Mouse (Mus musculus): ENCODE measurements around the gene Sf3a3.

The Sf3a3 gene

DNA sequence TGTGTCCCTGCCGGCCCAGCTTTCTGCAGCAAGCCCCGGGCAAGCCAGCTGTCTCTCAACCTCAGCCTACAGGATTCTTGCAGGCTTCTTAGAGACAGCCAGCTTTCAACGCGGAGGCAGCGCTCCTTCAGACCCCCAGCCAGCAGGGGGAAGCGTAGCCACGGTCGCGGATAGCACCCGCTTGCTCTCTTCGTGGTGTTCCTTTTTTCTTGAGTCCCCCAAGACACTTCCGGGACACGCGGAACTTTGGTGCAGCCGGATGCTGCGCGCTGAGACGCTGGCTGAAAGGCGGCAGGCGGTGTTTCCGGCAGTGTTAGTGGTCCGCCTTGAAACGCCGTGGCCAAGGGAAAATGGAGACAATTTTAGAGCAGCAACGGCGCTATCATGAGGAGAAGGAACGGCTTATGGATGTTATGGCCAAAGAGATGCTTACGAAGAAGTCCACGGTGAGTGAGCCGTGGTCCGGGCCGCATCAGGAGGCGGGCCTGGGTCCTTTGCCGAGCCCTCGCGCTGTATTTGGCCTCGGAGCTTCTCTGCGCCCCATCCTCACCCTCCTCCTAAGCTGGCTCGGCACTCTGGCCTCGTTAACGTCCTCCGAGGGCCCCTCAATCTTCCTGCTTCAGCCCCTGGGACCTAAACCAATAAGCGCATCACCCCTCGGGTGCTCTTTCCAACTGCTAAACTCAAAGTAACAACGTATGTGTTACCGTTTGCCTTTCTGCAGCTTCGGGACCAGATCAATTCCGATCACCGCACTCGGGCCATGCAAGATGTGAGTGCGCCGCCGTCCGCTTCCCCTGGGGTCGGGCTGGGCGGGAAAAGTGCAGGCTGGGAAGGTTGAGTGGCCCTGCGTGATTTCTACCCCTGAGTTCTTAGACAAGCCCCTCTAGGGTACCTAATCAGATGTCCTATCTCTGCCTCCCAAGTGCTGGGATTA, at the start of gene Sf3a3:
Gene Sf3a3, plus strand, starts transcription at position 232 of the 937 bp plus-strand sequence.
- DNase-seq, result peak; percentile 96

DNA sequence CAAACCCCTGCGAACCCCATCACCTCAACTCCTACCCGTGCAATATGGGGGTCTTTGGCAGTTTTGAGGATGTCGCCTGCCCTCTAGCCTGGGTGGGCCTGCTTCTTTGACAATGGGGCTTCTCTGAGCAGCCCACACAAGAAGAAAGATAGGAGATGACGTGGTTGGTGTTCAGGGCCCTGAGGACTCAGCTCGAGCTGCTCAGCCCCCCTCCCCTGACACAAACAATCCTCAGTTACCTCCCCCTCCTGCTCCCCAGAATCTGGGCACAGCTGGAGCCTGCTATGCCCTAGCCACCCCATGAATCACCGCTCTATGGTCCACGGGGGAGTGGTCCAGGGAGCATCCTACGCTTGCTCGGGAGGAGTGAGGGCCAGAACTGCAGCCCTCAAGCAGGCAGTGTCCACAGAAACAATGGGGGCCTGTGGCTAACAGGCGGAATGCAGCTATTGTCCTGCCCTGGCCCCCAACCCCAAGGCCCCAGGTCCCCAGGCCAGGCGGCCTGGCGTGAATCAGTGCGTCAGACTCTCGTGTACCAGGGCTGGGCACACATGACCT, 47.0 kb upstream of the Sf3a3 start:
- DNase-seq, result no peak

DNA sequence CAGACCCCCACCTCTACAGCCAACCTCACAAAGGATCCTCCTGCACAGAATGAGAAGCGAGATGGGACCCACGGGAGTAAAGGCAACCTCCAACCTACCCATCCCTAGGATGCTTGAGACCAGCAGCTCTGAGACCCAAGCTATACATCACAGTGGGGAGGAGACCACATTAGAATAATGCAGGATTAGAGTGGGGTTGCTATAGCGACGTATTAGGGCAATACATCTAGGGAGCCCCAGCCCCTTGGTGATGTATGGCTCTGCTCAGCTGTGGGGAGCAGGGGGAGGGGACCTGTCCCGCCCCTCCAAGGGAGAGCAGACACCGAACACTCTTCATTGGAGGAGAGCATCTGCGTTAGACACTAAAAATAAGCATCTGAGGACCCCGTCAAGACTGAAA, 46.5 kb upstream of the Sf3a3 start:
- no peak for DNase-seq

DNA sequence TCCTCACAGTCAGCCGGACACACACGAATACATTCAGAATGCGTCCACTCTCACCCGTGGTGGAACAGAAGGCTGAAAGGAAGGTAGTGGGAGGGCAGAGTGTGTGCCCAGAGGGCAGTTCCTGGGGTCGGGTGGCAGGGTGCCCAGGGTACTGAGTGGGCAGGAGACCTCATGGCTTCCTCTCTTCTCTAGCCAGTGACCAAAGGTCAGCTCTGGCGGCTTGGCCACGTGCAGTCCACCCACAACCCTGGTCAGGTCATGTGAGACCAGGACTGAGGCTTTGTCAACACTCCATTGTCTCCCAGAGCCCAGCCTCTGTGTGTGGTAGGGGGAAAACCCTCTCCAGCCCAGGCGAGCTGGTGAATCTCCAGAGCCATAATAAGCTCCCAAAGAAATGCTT, 44.3 kb upstream of the Sf3a3 start:
- DNase-seq, result peak; percentile 51

DNA sequence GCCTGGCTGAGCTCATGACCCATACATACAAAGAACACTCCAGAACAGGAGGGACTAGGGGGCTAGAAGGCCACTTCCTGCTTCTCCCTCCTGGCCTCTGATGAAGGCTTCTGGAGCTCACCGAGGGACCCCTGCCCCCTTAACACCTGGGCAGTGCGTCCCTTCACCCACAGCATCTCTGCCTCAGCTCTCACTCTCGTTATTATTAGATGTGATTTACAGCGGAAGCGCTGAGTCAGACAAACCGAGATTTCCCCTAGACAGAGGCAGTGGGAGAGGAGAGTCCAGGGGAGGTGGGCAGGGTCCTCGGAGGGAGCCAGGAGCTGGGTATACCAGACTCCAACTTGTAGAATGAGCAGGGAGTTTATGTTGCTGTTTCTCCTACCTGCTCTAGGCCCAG, 43.0 kb upstream of the Sf3a3 start:
- DNase-seq, result no peak

DNA sequence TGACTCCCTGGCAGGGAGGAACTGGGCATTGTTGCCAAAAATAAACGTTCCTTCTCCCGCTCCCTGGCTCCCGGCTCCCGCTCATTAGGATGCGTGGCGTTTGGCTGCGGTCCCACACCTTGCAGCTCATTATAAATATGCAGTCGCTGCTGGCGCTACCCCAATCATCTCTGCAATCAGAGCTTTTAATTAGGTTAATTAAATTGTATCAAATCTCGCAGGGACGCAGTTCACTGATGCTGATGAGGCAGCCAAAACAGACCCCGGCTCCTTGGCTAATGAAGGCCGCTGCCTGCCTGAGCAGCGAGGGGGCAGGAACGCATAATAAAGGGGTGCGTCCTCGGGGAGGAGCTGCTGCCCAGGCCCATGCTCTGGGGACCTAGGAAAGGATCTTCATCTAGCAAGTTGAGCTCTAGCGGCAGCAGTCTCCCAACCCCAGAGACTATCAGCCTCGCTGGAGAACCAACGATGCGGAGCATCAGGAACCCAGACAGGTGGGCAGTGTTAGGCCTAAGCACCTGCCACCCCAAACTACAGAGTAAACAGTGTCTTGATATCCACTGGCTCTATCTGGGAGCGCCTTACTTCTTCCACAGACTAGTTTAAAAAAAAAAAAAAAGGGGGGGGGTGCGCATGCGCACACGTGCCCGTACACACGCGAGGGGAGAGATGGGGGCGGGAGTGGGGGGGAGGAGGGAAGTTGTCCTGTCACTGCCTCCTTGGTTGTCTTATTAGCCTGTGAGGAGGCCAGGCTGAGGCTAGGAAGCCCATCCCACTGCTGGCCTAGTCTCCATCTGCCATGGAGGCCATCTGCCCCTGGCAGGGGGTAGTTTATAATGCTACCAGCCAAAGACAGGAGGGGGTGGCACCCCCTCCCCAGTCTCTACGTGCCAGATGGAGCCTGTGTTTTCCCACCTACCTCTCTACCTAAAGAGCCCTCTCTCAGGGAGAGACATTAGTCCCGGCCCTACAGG, 41.9 kb upstream of the Sf3a3 start:
- DNase-seq, result no peak

DNA sequence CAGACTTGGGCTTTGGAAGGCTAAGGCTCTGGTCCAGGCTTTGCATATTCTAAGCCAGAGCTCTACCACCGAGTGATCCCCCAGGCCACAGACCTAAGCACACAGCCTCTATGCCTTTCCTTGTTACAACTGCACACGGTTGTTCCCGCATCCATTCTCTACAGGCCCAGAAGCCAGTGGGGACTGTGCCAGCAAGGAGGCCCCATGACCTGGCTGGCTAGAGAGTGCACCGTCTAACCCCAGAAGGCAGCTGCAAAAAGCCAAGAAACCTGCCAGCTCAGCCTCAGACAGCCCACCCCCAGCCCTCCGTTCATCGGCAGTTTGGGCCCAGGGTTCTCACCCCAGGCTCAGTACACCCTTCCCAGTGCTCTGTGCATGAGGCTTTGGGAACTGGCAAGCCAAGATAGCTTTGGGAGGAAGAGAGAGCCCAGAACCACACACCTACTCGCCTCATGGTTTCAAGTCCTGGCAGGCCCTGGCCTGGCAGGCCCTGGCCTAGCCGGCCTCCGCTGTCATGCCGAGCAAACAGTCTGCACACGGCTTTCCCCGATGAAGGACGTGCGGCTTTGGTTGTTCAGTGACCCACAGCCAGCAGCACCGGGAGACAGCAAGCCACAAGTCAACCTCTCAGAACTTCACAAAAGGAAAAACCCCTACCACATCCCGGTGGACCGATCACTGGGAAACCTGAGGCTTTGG, 40.1 kb upstream of the Sf3a3 start:
- no peak for DNase-seq

DNA sequence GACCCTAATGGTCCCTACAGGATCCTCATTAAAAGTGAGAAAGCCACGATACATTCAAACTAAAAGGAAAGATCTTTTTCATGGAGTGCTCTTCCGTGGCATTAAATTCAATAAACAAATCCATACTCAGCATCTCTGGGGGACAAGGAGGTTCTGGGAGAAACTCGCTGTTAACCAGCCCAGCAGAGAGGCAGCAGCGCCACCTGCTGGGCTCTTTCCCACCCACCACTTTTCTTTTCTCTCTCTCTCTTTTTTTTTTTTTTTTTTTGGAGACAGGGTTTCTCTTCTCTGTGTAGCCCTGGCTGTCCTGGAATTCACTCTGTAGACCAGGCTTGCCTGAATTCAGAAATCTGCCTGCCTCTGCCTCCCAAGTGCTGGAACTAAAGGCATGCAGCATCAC, 39.5 kb upstream of the Sf3a3 start:
- DNase-seq, result peak; percentile 85

DNA sequence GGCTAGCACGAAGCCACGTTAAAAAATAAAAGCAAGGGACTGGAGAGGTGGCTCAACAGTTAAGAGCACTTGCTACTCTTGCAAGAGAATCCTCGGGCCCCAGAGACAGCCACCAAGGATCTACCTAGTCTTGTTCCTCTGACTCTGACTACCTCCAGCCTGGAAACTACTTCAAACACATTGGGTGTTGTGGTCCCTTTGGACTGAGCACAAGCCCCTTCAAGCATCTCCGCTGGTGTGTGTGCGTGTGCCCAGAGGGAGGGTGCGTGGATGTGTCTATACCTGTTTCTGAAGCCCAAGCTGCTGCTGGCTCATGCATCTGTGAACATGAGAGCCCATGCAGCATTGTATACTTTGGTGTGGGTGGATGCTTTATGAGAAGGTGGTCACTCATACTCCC, 38.6 kb upstream of the Sf3a3 start:
- no peak for DNase-seq

DNA sequence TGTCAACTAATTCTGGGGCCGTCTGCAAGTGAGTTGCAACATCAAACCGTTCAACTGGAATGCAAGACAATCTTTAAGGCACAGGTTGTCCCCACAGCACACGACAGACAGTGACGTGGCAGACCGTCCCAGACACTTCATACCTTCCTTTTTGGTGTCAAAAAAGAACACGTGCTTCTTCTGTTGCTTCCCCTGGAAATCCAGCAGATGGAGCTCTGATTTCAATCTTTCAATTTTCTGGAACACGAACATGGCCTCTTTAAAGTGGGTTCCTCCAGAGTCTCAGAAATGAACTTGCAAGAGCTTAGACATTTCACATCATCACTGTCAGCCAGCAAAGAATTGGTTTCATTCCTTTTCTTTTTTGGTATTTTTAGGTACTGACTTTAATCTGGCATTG, 32.3 kb upstream of the Sf3a3 start:
- DNase-seq, result no peak

DNA sequence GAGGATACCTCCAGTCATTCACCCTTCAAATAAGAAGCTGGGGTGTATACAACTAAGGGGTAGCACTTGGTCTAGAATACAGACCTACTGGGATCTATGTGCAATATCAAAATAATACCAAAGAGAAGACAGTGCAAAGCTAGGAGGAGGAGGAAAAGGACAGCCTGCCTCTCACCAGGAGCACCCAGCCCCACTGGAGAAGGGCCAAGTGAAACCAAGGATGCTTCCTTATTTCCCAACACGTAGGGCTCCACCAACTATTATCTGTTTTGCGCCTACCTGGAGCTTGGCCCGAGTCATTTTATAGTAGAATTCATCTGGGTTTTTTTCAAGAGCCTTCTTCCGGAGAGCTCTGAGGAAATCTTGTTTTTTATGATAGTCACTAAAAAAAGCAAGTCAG, 31.1 kb upstream of the Sf3a3 start:
- no peak for DNase-seq

DNA sequence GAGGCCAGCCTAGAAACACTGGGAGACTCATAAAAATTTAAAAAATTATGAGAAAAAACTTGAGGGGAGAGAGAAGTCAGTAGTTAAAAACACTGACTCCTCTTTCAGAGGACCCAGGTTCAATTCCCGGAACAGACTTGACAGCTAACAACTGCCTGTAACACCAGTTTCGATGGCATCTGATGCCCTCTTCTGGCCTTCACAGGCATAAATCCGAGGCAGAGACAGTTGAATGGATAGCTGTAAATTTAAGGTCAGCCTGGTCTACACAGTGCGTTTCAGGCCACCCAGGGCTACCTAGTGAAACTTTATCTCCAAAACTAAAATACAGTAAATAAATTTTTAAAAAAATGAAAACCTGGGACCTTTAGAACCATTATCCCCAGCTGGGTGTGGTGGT, 29.6 kb upstream of the Sf3a3 start:
- no peak for DNase-seq

DNA sequence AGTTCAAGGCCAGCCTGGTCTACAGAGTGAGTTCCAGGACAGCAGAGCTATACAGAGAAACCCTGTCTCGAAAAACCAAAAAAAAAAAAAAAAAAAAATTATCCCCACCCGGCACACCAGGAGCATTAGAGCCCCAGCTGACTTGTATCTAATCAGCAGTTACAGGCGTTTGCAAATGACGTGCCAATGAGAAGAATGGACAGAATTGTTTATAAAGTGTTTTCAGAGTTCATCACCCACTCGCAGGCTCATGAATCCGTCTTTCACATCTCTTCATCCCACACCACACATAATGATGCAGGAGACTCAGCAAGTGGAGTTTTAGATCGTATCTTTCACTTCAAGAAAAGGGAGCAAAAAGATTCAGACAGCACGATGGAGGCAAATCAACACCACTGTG, 29.1 kb upstream of the Sf3a3 start:
- DNase-seq, result no peak

DNA sequence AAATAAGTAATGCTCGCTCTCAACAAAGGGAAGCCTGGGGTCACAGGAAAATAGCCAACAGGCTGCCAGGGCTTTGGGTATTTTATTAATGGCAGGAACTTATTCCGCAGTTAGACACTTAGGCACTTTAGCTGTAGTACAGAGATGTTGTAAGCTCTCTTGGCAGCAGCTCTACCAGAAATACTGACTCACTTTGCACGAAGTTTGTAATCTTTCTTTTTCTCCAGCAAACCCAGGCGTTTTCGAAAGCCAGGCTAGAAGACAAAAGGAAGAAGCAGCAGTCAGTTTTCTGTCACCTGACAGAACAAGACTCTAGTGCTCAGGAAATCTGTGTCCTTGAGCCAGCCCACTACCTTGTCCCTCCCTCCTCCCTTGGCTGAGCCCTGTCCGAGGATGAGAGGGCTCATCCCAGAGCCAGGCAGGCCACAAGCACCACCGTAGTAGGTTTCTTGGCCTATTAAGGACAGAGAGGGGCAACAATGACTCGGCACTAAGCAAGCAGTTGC, 28.6 kb upstream of the Sf3a3 start:
- peak; percentile 25 for DNase-seq

DNA sequence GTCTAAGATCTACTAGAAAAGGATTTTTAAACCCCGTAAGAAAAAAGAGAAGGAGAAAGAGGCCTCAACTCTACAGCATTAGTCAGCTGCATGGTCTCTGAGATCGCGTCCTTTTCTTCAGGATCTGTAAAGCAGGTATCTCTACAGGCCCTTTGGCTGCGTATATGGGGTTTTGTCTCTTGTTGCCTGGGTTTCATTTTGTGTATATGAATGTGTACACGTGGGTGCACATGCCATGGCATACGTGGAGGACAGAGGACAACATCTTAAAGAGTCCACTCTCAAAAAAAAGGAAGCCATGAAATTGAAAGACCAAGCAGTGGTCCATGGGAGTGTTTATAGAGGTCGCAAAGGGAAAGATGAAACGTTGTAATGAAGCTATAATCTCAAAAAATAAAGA, 23.1 kb upstream of the Sf3a3 start:
- no peak for DNase-seq

DNA sequence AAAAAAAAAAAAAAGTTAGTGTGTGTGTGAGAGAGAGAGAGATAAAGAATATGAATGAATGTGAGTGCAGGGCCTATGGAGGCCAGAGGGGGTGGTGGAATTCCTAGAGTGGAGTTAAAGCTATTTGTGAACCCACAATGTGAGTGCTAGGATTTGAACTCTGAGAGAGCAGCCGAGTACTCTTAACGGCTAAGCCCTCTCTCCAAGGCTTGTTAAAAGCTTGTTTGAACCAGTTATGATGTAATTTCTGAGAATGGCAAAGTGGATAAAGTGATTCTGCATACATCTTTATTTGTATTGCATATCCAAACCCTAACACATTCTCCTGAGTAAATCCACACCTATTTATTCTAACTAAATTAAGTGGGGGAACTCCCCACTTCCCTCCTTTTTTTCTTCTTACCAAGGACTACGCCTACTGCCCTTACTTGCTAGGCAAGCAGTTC, 22.1 kb upstream of the Sf3a3 start:
- DNase-seq, result no peak

DNA sequence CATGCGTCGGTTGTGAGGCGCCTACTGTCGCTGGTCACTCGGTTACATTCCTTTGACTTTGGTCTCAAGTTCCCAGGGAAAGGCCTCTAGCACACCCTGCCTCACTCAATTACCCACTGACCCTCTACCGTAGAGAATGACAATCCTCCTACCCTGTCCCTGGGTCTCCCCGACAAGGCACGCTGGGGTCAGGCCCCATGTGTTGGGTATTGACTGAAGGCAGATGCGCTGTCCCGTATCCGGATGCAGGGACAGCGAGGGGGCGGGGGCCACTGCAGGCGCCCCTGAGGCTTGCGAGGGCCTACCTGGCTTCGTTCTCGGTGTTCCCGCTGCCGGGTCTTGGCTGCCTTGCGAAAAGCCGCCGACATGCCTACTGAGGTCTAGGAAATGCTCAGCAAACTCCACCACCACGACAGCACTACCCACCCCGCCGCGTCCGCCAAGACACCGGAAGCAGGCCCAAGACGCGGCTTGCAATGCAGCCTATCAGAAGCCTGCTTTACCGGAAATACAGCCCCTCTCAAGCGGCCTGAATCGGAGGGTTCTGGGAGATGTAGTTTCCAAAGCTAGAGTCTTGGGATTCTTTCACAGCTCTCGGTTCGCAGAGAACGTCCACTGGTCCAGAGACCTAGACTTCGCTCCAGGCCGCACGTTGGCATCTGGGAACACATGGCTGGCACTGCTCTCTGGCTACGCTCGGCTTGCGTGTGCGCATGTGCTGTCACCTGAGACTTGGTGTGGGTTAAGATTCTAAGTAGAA, 21.3 kb upstream of the Sf3a3 start, which contains the start of gene Utp11:
Gene Utp11, minus strand, starts transcription at position 466 of the 760 bp plus-strand sequence.
- peak; percentile 90 for DNase-seq

DNA sequence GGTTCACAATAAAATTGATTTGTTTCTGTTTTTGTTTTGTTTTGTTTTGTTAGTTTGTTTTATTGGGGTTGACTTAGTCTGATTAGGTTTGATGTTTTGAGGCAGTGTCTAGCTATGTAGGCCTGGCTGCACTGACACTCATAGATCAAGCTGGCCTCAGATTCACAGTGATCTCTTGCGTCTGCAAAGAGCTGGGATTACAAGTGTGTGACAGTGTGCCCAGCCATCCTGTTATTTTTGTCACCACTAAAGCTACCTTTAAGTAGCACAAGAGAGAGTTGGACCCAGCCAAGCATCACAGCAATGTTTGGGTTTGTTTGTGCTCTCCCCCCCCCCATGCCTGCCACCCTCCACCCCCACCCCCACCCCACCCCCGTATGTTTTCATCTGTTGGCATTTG, 20.0 kb upstream of the Sf3a3 start:
- DNase-seq, result no peak

DNA sequence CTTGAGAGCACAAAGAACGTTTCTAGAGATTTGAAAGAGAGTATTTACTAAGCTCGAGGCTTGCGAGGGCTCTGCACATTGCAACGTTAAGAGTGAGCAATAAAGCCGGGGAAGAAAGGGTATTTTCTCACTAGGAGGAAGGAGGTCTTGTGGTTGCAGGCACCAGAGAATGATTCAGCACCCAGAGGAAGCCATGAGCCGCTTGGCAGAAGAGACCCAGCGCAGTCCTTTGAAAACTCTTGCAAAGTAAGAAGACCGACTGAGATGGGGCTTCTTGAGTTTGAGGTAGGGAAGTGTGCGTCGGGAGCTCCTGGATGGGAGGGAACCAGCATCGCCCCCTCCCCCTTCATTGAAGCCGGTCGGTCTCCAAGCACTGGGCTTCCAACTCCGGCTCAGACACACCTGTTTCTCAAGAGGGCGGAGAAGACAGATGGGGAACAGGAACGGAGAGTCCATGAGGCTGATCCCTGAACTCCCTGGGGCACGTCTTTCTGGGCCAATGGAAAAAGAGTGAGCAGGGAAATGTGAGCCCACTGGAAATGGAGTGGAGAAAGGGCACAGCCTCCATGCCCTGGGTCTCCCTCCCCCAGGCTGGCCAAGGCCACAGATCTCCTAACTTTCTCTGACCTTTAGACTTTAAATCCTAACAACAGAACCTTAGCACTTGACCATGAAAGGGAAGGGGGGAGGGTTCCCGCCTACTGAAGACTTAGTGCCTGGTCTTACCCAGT, 18.6 kb upstream of the Sf3a3 start:
- peak; percentile 16 for DNase-seq

DNA sequence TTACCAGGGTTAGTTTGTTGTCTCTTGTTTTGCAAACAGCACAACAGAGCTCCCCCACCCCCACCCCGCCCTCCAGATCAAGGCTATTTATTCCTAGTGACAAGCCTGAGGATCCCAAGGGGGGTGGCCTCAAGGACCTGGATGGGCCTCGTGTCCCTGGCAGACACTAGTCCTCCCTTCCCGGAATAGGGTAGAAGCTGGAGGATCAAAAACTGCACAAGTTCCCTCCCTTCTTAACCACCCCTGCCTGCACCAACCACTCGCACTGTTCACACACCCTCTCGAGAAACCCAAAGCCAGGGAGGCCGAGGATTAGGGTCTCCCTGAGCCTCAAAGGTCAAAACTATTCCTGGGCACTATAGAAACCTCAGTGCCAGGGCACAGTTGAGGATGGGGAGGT, 14.8 kb upstream of the Sf3a3 start:
- peak; percentile 11 for DNase-seq

All from kidney, postnatal 10 days (tissue).